Mouse (Mus musculus) megakaryocyte, embryonic 14.5 days (primary cell): ENCODE results near the gene Ndufc2.
"Not testable (repeated sequence)": the region's sequence is repeated elsewhere in the genome, so short reads cannot be mapped to it uniquely, and the experiment has no call there.

Source experiments
- FLI1 ChIP-seq: IDR thresholded peaks from 2 replicates; pipeline ENCODE4 v1.6.1; 2012; ENCODE audit warnings: low read length, inconsistent platforms, mixed read lengths
- GATA1 ChIP-seq: IDR thresholded peaks from 3 replicates; pipeline ENCODE4 v1.6.1; 2012; ENCODE audit warnings: mixed read lengths, low read length, inconsistent platforms, borderline replicate concordance

DNA sequence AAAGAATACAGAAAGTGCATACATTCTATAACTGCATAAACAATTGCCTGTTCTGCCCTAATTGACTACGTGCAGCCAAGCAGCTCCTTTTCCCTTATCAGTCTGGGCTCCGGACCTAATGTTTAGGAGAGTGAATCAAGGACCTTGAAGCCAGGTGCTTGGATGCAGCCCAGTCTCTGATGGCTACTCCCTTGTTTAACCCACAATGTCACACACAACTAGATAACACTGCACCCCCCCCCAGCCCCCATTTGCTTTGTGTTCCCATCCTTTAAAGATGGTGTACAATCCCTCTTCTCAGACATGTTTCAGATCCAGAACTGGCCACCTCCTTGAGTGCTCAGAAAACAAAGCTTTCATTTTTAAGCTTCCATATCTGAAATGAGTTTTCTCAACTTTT lies 51.2 kb downstream of the Ndufc2 start, which contains the start of gene Kctd14:
- not testable (repeated sequence) for TF ChIP-seq GATA1, FLI1
